Mouse (Mus musculus) T-cell, adult 66 days (primary cell): ENCODE data around the gene Olfr492. TPM values are rescaled to one million over a fixed set of nuclear protein-coding genes. Genes with fewer than 3 reads are reported as not detected.

Experiments
- total RNA-seq, 2 experiments: library from RNA; stranded (reverse); gene quantifications; 3 replicates in 1 of 2; 4 replicates in 1 of 2; pipeline ENCODE4 v1.2.4; 2023

The Olfr492 gene
- not detected for total RNA-seq

GRCm38 (mm10) chr7:108323574-108323973 lies at the start of gene Olfr492:
Gene Olfr492, minus strand, starts transcription at chr7:108323674.

GRCm38 (mm10) chr7:108365035-108365434 lies 41.6 kb upstream of the Olfr492 start, which contains the start of gene Olfr494:
Gene Olfr494, plus strand, starts transcription at chr7:108365335.

GRCm38 (mm10) chr7:108346879-108347278 lies 23.4 kb upstream of the Olfr492 start, which contains the start of gene Olfr493:
Gene Olfr493, minus strand, starts transcription at chr7:108346979.

GRCm38 (mm10) chr7:108313151-108313550 lies 10.3 kb downstream of the Olfr492 start, which contains the start of gene Olfr491:
Gene Olfr491, plus strand, starts transcription at chr7:108313451.

GRCm38 (mm10) chr7:108288834-108289233 lies 34.6 kb downstream of the Olfr492 start, which contains the start of gene Olfr490:
Gene Olfr490, minus strand, starts transcription at chr7:108288934.

Other genes starting within 250 kb of the Olfr492 start
- not detected for gene Olfr481, start 243.8 kb downstream of the Olfr492 start, total RNA-seq
- 1 to 10 TPM; 1.8 to 2.3 TPM for gene Olfr482, start 226.1 kb downstream of the Olfr492 start, total RNA-seq
- not detected for gene Olfr483, start 222.8 kb downstream of the Olfr492 start, total RNA-seq
- gene Olfr484, start 196.2 kb downstream of the Olfr492 start, total RNA-seq, result not detected
- not detected for gene Olfr485, start 163.8 kb downstream of the Olfr492 start, total RNA-seq
- not detected for gene Olfr486, start 150.9 kb downstream of the Olfr492 start, total RNA-seq
- gene Olfr487, start 109.0 kb downstream of the Olfr492 start, total RNA-seq, result not detected
- not detected for gene Olfr488, start 65.3 kb downstream of the Olfr492 start, total RNA-seq
- not detected for gene Olfr490, start 34.7 kb downstream of the Olfr492 start, total RNA-seq
- not detected for gene Olfr491, start 10.2 kb downstream of the Olfr492 start, total RNA-seq
- gene Olfr493, start 23.3 kb upstream of the Olfr492 start, total RNA-seq, result not detected
- gene Olfr494, start 41.7 kb upstream of the Olfr492 start, total RNA-seq, result not detected
- gene Olfr495, start 69.5 kb upstream of the Olfr492 start, total RNA-seq, result not detected
- gene Olfr497, start 96.7 kb upstream of the Olfr492 start, total RNA-seq, result not detected
- gene Olfr498, start 141.7 kb upstream of the Olfr492 start, total RNA-seq, result not detected
- not detected for gene Olfr502, start 201.4 kb upstream of the Olfr492 start, total RNA-seq
- not detected for gene Olfr503, start 220.9 kb upstream of the Olfr492 start, total RNA-seq
- not detected for gene Olfr504, start 242.1 kb upstream of the Olfr492 start, total RNA-seq